Mouse (Mus musculus) embryonic facial prominence, embryonic 14.5 days (tissue): ENCODE measurements at regions not wholly inside any gene's neighbourhood (a gene's known extent, or its start where the extent isn't known, plus 50 kb on each side); places are given as distances from the start of the nearest gene placed in this dataset.

ENCODE experiments used
- ATAC-seq: fragments of 200-750 bp; cut with Nextera tagmentation; 2 replicates; pipeline ENCODE4 v1.8.0; 2017; ENCODE audit warnings: low read depth, moderate number of reproducible peaks, moderate TSS enrichment
- DNase-seq: peaks from one replicate; pipeline ENCODE4 v3.0.0-alpha.2; 2015; ENCODE audit warnings: low spot score
- H3K27ac ChIP-seq: fragments of 300-500 bp; sonication (generic); replicated peaks from 2 replicates; pipeline ENCODE4 v1.5.1; 2014; ENCODE audit warnings: low read depth, mild to moderate bottlenecking, low read length, moderate library complexity
- H3K27me3 ChIP-seq: fragments of 300-500 bp; sonication (generic); replicated peaks from 2 replicates; pipeline ENCODE4 v1.6.1; 2014; ENCODE audit warnings: low read length; ENCODE audit not compliant: control insufficient read depth, insufficient read depth
- H3K36me3 ChIP-seq: fragments of 300-500 bp; sonication (generic); 2 replicates; pipeline ENCODE4 v1.6.1; 2014; ENCODE audit warnings: low read length, mixed read lengths; ENCODE audit not compliant: control insufficient read depth, insufficient read depth
- H3K4me1 ChIP-seq: fragments of 300-500 bp; sonication (generic); 2 replicates; pipeline ENCODE4 v1.6.1; 2014; ENCODE audit warnings: antibody characterized with exemption, low read length; ENCODE audit not compliant: control insufficient read depth, insufficient read depth
- H3K4me2 ChIP-seq: fragments of 300-500 bp; sonication (generic); 2 replicates; pipeline ENCODE4 v1.6.1; 2014; ENCODE audit warnings: low read depth, mild to moderate bottlenecking, low read length, moderate library complexity, mixed read lengths
- H3K4me3 ChIP-seq: fragments of 300-500 bp; sonication (generic); 2 replicates; pipeline ENCODE4 v1.5.1; 2014; ENCODE audit warnings: low read depth, mild to moderate bottlenecking, low read length
- H3K9ac ChIP-seq: fragments of 300-500 bp; sonication (generic); 2 replicates; pipeline ENCODE4 v1.6.1; 2014; ENCODE audit warnings: low read depth, mild to moderate bottlenecking, low read length, moderate library complexity, mixed read lengths
- H3K9me3 ChIP-seq: fragments of 300-500 bp; sonication (generic); 2 replicates; pipeline ENCODE4 v1.6.1; 2016; ENCODE audit warnings: low read length; ENCODE audit not compliant: control insufficient read depth
- WGBS: fragments of 180-500 bp; shearing (Covaris S2); extraction: QIAGEN DNeasy Blood & Tissue Kit; methylation state at CpG from one replicate; pipeline ENCODE4 v1.1.7; 2014; 5-methylcytosine and 5-hydroxymethylcytosine counted together

- ATAC-seq (0 out of 2 replicates have a peak, but pooled peaks have one; percentile 37), DNase-seq (peak; percentile 5)
- H3K36me3 ChIP-seq = no peaks in the 10 kb centered on the region
- H3K9me3 ChIP-seq = no peaks in the 10 kb centered on the region
- H3K4me2 ChIP-seq = no peak overlapping the region
- no peaks in the 10 kb centered on the region for H3K4me1 ChIP-seq
- H3K27ac ChIP-seq = no peak overlapping the region
- H3K4me3 ChIP-seq = no peak overlapping the region
- WGBS = 88% methylated on average over 5 of the region's 5 CpGs
- H3K27me3 ChIP-seq = no peaks in the 10 kb centered on the region
- H3K9ac ChIP-seq = no peak overlapping the region
Measured at GRCm38 (mm10) chr12:15222497-15223170, 594.1 kb downstream of the Trib2 start.

GRCm38 (mm10) chr12:15218504-15218903 lies 598.2 kb downstream of the Trib2 start:
- ATAC-seq (no peak), DNase-seq (no peak)
- H3K27ac ChIP-seq = no peak overlapping the region
- H3K4me1 ChIP-seq = no peaks in the 10 kb centered on the region
- H3K36me3 ChIP-seq = no peaks in the 10 kb centered on the region
- H3K4me2 ChIP-seq = no peak overlapping the region
- H3K9ac ChIP-seq = no peak overlapping the region
- H3K9me3 ChIP-seq = no peaks in the 10 kb centered on the region
- H3K4me3 ChIP-seq = no peak overlapping the region
- no peaks in the 10 kb centered on the region for H3K27me3 ChIP-seq
- 68% methylated on average over 8 of the region's 8 CpGs for WGBS

GRCm38 (mm10) chr12:15216180-15216579 lies 600.5 kb downstream of the Trib2 start:
- WGBS = 69% methylated on average over 3 of the region's 3 CpGs
- Histone ChIP-seq H3K4me2 (no peak overlapping the region), H3K4me3 (no peak overlapping the region), H3K27ac (no peak overlapping the region), H3K27me3 (no peaks in the 10 kb centered on the region), H3K36me3 (no peaks in the 10 kb centered on the region), H3K9ac (no peak overlapping the region), H3K4me1 (no peaks in the 10 kb centered on the region), H3K9me3 (no peaks in the 10 kb centered on the region)
- DNase-seq (no peak), ATAC-seq (no peak)

- Histone ChIP-seq H3K4me3 (no peak overlapping the region), H3K4me1 (no peaks in the 10 kb centered on the region), H3K9ac (no peak overlapping the region), H3K4me2 (no peak overlapping the region), H3K9me3 (no peaks in the 10 kb centered on the region), H3K27me3 (no peaks in the 10 kb centered on the region), H3K36me3 (no peaks in the 10 kb centered on the region), H3K27ac (no peak overlapping the region)
- DNase-seq (no peak), ATAC-seq (no peak)
- WGBS = 49% methylated on average over 6 of the region's 6 CpGs
Measured at GRCm38 (mm10) chr12:15174411-15175041, 642.2 kb downstream of the Trib2 start.

- H3K36me3 ChIP-seq = no peaks in the 10 kb centered on the region
- no peak overlapping the region for H3K27ac ChIP-seq
- no peak for ATAC-seq
- H3K9me3 ChIP-seq = no peaks in the 10 kb centered on the region
- no peak overlapping the region for H3K9ac ChIP-seq
- 71% methylated on average over 5 of the region's 5 CpGs for whole genome bisulfite sequencing
- H3K27me3 ChIP-seq = no peaks in the 10 kb centered on the region
- no peak overlapping the region for H3K4me3 ChIP-seq
- no peaks in the 10 kb centered on the region for H3K4me1 ChIP-seq
- H3K4me2 ChIP-seq = no peak overlapping the region
- no peak for DNase-seq
Measured at GRCm38 (mm10) chr12:15162605-15163004, 654.1 kb downstream of the Trib2 start.

- Histone ChIP-seq H3K4me3 (no peak overlapping the region), H3K27me3 (no peaks in the 10 kb centered on the region), H3K4me2 (no peak overlapping the region), H3K36me3 (no peaks in the 10 kb centered on the region), H3K27ac (no peak overlapping the region), H3K4me1 (no peaks in the 10 kb centered on the region), H3K9me3 (no peaks in the 10 kb centered on the region), H3K9ac (no peak overlapping the region)
- ATAC-seq (no peak), DNase-seq (no peak)
- 68% methylated on average over 3 of the region's 3 CpGs for WGBS
Measured at GRCm38 (mm10) chr12:15161864-15162263, 654.9 kb downstream of the Trib2 start.

- Histone ChIP-seq H3K9ac (no peak overlapping the region), H3K36me3 (no peaks in the 10 kb centered on the region), H3K4me2 (no peak overlapping the region), H3K27me3 (no peaks in the 10 kb centered on the region), H3K9me3 (no peaks in the 10 kb centered on the region), H3K27ac (no peak overlapping the region), H3K4me3 (no peak overlapping the region), H3K4me1 (no peaks in the 10 kb centered on the region)
- 88% methylated on average over 2 of the region's 2 CpGs for WGBS
- ATAC-seq (no peak), DNase-seq (no peak)
Measured at GRCm38 (mm10) chr12:15160478-15160998, 656.2 kb downstream of the Trib2 start.

GRCm38 (mm10) chr12:15146398-15146797 lies 670.3 kb downstream of the Trib2 start:
- no peaks in the 10 kb centered on the region for H3K36me3 ChIP-seq
- no peaks in the 10 kb centered on the region for H3K4me1 ChIP-seq
- no peak for DNase-seq
- no peak overlapping the region for H3K9ac ChIP-seq
- no peak for ATAC-seq
- H3K9me3 ChIP-seq = no peaks in the 10 kb centered on the region
- H3K27ac ChIP-seq = no peak overlapping the region
- 72% methylated on average over 2 of the region's 2 CpGs for WGBS
- H3K27me3 ChIP-seq = no peaks in the 10 kb centered on the region
- H3K4me3 ChIP-seq = no peak overlapping the region
- H3K4me2 ChIP-seq = no peak overlapping the region

- Histone ChIP-seq H3K4me3 (no peak overlapping the region), H3K27ac (no peak overlapping the region), H3K9ac (no peak overlapping the region), H3K4me2 (no peak overlapping the region), H3K9me3 (no peaks in the 10 kb centered on the region), H3K27me3 (no peaks in the 10 kb centered on the region), H3K4me1 (no peaks in the 10 kb centered on the region), H3K36me3 (no peaks in the 10 kb centered on the region)
- ATAC-seq (no peak), DNase-seq (no peak)
- WGBS = 69% methylated on average over 5 of the region's 5 CpGs
Measured at GRCm38 (mm10) chr12:15137039-15137438, 679.7 kb downstream of the Trib2 start.
